Mouse (Mus musculus) heart, embryonic 14.5 days (tissue): Measurements from ENCODE around the gene Naa80. TPM values are rescaled to one million over a fixed set of nuclear protein-coding genes. Genes with fewer than 3 reads are reported as not detected.

Experiments used
- ATAC-seq: fragments of 200-750 bp; cut with Nextera tagmentation; 2 replicates; pipeline ENCODE4 v1.8.0; 2017; ENCODE audit warnings: low read depth, moderate TSS enrichment; ENCODE audit not compliant: insufficient number of reproducible peaks, insufficient read depth, low FRiP score
- H3K27ac ChIP-seq, 2 experiments: fragments of 200-500 bp in 1 of 2; fragments of 300-500 bp in 1 of 2; sonication (generic) in 1 of 2; replicated peaks in 1 of 2; 2 replicates each; pipeline ENCODE4 v1.5.1; 2012 to 2014; ENCODE audit warnings: low read depth in 2 of 2, low read length in 2 of 2, control low read depth in 1 of 2, mild to moderate bottlenecking in 1 of 2, mixed read lengths in 1 of 2; ENCODE audit not compliant: control insufficient read depth in 1 of 2, insufficient read depth in 1 of 2
- H3K27me3 ChIP-seq: fragments of 300-500 bp; sonication (generic); 2 replicates; pipeline ENCODE4 v1.6.1; 2014; ENCODE audit warnings: mild to moderate bottlenecking, low read length, control low read depth; ENCODE audit not compliant: control insufficient read depth, insufficient read depth
- H3K36me3 ChIP-seq: fragments of 300-500 bp; sonication (generic); 2 replicates; pipeline ENCODE4 v1.6.1; 2014; ENCODE audit warnings: mild to moderate bottlenecking, control low read depth, low read length, mixed read lengths; ENCODE audit not compliant: control insufficient read depth, insufficient read depth
- H3K4me1 ChIP-seq, 2 experiments: fragments of 200-500 bp in 1 of 2; fragments of 300-500 bp in 1 of 2; sonication (generic) in 1 of 2; 2 replicates each; pipeline ENCODE4 v1.6.1; 2012 to 2014; ENCODE audit warnings: low read length in 2 of 2, control low read depth in 1 of 2, mixed read lengths in 1 of 2; ENCODE audit not compliant: control insufficient read depth in 2 of 2, insufficient read depth in 2 of 2
- H3K4me2 ChIP-seq: fragments of 300-500 bp; sonication (generic); 2 replicates; pipeline ENCODE4 v1.6.1; 2014; ENCODE audit warnings: mild to moderate bottlenecking, low read length
- H3K4me3 ChIP-seq, 2 experiments: fragments of 200-500 bp in 1 of 2; fragments of 300-500 bp in 1 of 2; sonication (generic) in 1 of 2; 2 replicates each; pipeline ENCODE4 v1.5.1; 2012 to 2014; ENCODE audit warnings: low read length in 2 of 2, mild to moderate bottlenecking in 2 of 2, control low read depth in 1 of 2, low read depth in 1 of 2, moderate library complexity in 1 of 2; ENCODE audit not compliant: control insufficient read depth in 1 of 2, insufficient read depth in 1 of 2
- H3K9ac ChIP-seq: fragments of 300-500 bp; sonication (generic); 2 replicates; pipeline ENCODE4 v1.6.1; 2014; ENCODE audit warnings: mild to moderate bottlenecking, low read length
- H3K9me3 ChIP-seq: fragments of 300-500 bp; sonication (generic); 2 replicates; pipeline ENCODE4 v1.6.1; 2016; ENCODE audit warnings: low read length, control low read depth; ENCODE audit not compliant: control insufficient read depth
- WGBS: fragments of 180-500 bp; shearing (Covaris S2); extraction: QIAGEN DNeasy Blood & Tissue Kit; methylation state at CpG from one replicate; pipeline ENCODE4 v1.1.7; 2014; 5-methylcytosine and 5-hydroxymethylcytosine counted together
- polyA plus RNA-seq: library from polyadenylated mRNA; unstranded; fragments of >200 nt; fragmentation: Nextera tagmentation; extraction: Ambion mirVana; gene quantifications from 2 replicates; pipeline ENCODE4 v1.2.1, GENCODE M21; 2014

The Naa80 gene
- polyA plus RNA-seq, 1 experiment from 2014 or later: 14.9 TPM

GRCm38 (mm10) chr9:107541005-107541404 is 37.7 kb upstream of the Naa80 start:
- Histone ChIP-seq H3K36me3 (peaks cover 54% of the 10 kb centered on the region), H3K4me2 (peak overlapping the region; percentile 94), H3K9ac (peak overlapping the region; percentile 73), H3K27me3 (no peaks in the 10 kb centered on the region), H3K4me1 (peaks cover 24 to 31% of the 10 kb centered on the region in 2 experiments), H3K9me3 (no peaks in the 10 kb centered on the region), H3K27ac (0 out of 4 replicates have a peak overlapping the region, but pooled peaks of 1 of the 2 experiments have one; percentile 9), H3K4me3 (peak overlapping the region; percentile 69 to 86; a peak in 3 of 4 replicates)
- 33% methylated on average over 10 of the region's 10 CpGs for WGBS
- no peak for ATAC-seq

- under 1% methylated on average over 46 of the region's 46 CpGs for WGBS
- H3K36me3 ChIP-seq: peaks cover 54% of the 10 kb centered on the region
- peak; percentile 78 for ATAC-seq
These were observed 37.0 kb upstream of the Naa80 start, which contains the start of the genes Cyb561d2 and Nprl2 for GRCm38 (mm10) chr9:107541474-107542351. Gene Cyb561d2 (minus strand): TSS chr9:107542193. Gene Nprl2 (plus strand): TSS chr9:107542226.

GRCm38 (mm10) chr9:107542352-107542686 is 36.4 kb upstream of the Naa80 start:
- Histone ChIP-seq H3K36me3 (peaks cover 52% of the 10 kb centered on the region), H3K4me2 (peak overlapping the region; percentile 94), H3K9me3 (no peaks in the 10 kb centered on the region), H3K9ac (peak overlapping the region; percentile 73), H3K4me1 (peaks cover 18 to 28% of the 10 kb centered on the region in 2 experiments), H3K27ac (peak overlapping the region in 1 of 2 experiments; percentile 31; a peak in 1 of 4 replicates), H3K27me3 (no peaks in the 10 kb centered on the region), H3K4me3 (peak overlapping the region; percentile 69 to 86)
- no peak for ATAC-seq
- WGBS: 2% methylated on average over 11 of the region's 11 CpGs

More at GRCm38 (mm10) chr9:107541474-107542351, 37.0 kb upstream of the Naa80 start, which contains the start of the genes Cyb561d2 and Nprl2:
- Histone ChIP-seq H3K4me2 (peak within 1 kb of the TSS; percentile 94), H3K4me3 (peak within 1 kb of the TSS; percentile 69 to 86), H3K9ac (peak within 1 kb of the TSS; percentile 73), H3K9me3 (no peaks in the 10 kb centered on the region), H3K27me3 (no peaks in the 10 kb centered on the region), H3K4me1 (peaks cover 18 to 28% of the 10 kb centered on the region in 2 experiments), H3K27ac (peak within 1 kb of the TSS in 1 of 2 experiments; percentile 57; a peak in 2 of 4 replicates)

- peaks cover 48% of the 10 kb centered on the region for H3K36me3 ChIP-seq
- 41% methylated on average over 8 of the region's 8 CpGs for WGBS
- H3K4me2 ChIP-seq: peak overlapping the region; percentile 94
- no peak for ATAC-seq
- peak overlapping the region; percentile 73 for H3K9ac ChIP-seq
- peak overlapping the region; percentile 69 to 86 for H3K4me3 ChIP-seq
- H3K27me3 ChIP-seq: no peaks in the 10 kb centered on the region
- no peak overlapping the region for H3K27ac ChIP-seq
- H3K4me1 ChIP-seq: peaks cover 18 to 30% of the 10 kb centered on the region in 2 experiments
- H3K9me3 ChIP-seq: no peaks in the 10 kb centered on the region
These were observed 36.0 kb upstream of the Naa80 start for GRCm38 (mm10) chr9:107542721-107543120.

GRCm38 (mm10) chr9:107543299-107543698 is 35.4 kb upstream of the Naa80 start:
- Histone ChIP-seq H3K4me2 (no peak overlapping the region), H3K27me3 (no peaks in the 10 kb centered on the region), H3K4me3 (no peak overlapping the region), H3K9ac (no peak overlapping the region), H3K36me3 (peaks cover 42% of the 10 kb centered on the region), H3K4me1 (peaks cover 18 to 30% of the 10 kb centered on the region in 2 experiments), H3K27ac (no peak overlapping the region), H3K9me3 (no peaks in the 10 kb centered on the region)
- no peak for ATAC-seq
- WGBS: 82% methylated on average over 11 of the region's 11 CpGs

GRCm38 (mm10) chr9:107544196-107544700 is 34.4 kb upstream of the Naa80 start:
- Histone ChIP-seq H3K36me3 (peaks cover 33% of the 10 kb centered on the region), H3K9ac (no peak overlapping the region), H3K4me2 (no peak overlapping the region), H3K27ac (no peak overlapping the region), H3K4me3 (no peak overlapping the region), H3K27me3 (no peaks in the 10 kb centered on the region), H3K4me1 (peaks cover 18 to 30% of the 10 kb centered on the region in 2 experiments), H3K9me3 (no peaks in the 10 kb centered on the region)
- WGBS: 91% methylated on average over 17 of the region's 17 CpGs
- ATAC-seq: no peak

- no peak overlapping the region for H3K27ac ChIP-seq
- no peak for ATAC-seq
These were observed 34.0 kb upstream of the Naa80 start for GRCm38 (mm10) chr9:107544729-107545128.

More at GRCm38 (mm10) chr9:107544729-107545128, 34.0 kb upstream of the Naa80 start:
- H3K9ac ChIP-seq: no peak overlapping the region
- no peak overlapping the region for H3K4me3 ChIP-seq
- H3K4me1 ChIP-seq: peaks cover 18 to 30% of the 10 kb centered on the region in 2 experiments
- H3K9me3 ChIP-seq: no peaks in the 10 kb centered on the region
- H3K27me3 ChIP-seq: peaks cover 3% of the 10 kb centered on the region; the same call in 1 of the 2 replicates
- peaks cover 28% of the 10 kb centered on the region for H3K36me3 ChIP-seq
- H3K4me2 ChIP-seq: no peak overlapping the region
- WGBS: 88% methylated on average over 12 of the region's 12 CpGs
